Mouse (Mus musculus): ENCODE measurements around the gene Sh3bp5l. TPM values are rescaled to one million over a fixed set of nuclear protein-coding genes. Genes with fewer than 3 reads are reported as not detected.
"Not testable (repeated sequence)": the region's sequence is repeated elsewhere in the genome, so short reads cannot be mapped to it uniquely, and the experiment has no call there.

Sh3bp5l gene
- total RNA-seq (2021), result 10 to 100 TPM; 54.1 to 59.7 TPM
- long read RNA-seq, experiment 1, transcript Sh3bp5l-202 (7 exons, 3,016 nt), result minor isoform, 18 of 107 reads
- long read RNA-seq, experiment 1, transcript Sh3bp5l-201 (7 exons, 2,977 nt), result major isoform, 54 of 107 reads
- long read RNA-seq, experiment 1, partial matches to known transcripts, result 9 of 107 reads
- long read RNA-seq, experiment 1, other reads (novel, unspliced or antisense), result 26 of 107 reads
- long read RNA-seq, experiment 2, transcript Sh3bp5l-202 (7 exons, 3,016 nt), result minor isoform, 31 of 135 reads
- long read RNA-seq, experiment 2, transcript Sh3bp5l-201 (7 exons, 2,977 nt), result major isoform, 77 of 135 reads
- long read RNA-seq, experiment 2, partial matches to known transcripts, result 16 of 135 reads
- long read RNA-seq, experiment 2, other reads (novel, unspliced or antisense), result 11 of 135 reads

DNA sequence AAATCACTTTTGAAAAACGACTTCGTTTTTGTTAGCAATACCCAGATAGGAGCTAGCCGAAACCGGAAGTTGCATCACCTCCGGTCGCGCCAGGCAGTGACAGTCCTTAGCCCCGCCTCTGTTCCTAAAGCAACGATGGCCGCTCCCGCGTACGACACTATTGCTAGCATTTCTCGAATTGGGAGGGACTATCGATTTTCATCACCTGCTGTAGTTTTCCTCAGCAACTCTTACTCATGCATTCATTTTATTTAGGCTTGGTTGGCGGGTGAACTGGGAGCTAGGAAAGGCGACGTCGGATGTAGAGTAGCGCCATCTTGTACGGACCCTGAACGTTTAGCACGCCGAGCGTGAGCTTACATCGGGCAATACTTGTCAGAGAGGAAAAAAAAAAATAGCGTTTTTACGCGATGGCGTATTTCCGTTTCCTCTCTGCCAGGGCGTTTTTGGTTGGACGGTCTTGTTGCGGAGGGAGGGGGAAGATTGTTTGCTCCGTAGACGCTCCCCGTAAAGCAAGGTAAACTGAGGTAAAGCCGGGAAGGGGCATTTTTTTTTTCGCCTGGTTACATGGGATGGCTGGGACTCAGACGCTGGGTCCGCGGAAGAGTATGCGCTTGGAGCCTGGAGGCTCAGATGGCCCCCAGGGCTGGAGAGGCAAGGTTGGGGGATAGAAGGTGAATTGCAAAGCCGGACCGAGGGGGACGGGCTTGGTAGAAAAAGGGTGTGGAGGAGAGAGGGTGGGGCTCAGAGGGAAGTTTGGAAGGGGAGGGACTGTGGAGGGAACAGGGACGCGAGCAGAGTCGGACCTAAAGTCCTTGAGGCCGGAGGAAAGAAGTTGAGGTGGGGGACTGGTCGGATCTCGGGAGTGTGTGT, at the start of gene Sh3bp5l, which contains the start of gene Zfp672:
Gene Sh3bp5l, plus strand, starts transcription at position 449 of the 873 bp plus-strand sequence.
Gene Zfp672, minus strand, starts transcription at position 64 of the 873 bp plus-strand sequence.
- peak; percentile 89 to 95 for DNase-seq (ENCODE audit: low spot score in 2 of 2)
- intact Hi-C loops (cut with DNase I), result no loop called here

DNA sequence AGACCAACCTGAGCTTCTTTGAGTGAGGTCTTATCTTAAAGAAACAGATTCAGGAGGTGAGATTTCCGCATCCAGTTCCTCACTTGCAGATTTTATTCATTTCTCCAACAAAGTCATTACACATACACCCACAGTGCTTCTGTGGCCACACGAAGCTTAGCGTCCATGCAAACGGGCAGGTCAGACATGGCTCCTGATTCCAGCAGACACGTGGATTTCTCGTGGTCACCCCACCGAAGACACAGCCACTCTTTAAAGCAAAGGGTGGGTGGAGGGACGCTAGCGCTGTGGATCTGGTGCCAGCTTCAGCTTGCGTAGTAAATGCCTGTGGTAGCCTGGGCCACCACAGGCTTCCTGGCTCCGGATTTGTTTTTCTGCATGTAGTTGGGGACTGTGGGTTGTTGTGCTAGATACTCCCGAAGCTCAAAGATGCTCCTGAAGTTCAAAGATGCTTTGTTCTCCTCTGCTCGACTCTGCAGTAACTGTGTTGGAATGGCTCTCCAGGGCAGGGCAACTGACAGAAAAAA, 48.5 kb upstream of the Sh3bp5l start:
- intact Hi-C loops (cut with DNase I), result no loop called here
- DNase-seq (ENCODE audit: low spot score in 2 of 2), result no peak

DNA sequence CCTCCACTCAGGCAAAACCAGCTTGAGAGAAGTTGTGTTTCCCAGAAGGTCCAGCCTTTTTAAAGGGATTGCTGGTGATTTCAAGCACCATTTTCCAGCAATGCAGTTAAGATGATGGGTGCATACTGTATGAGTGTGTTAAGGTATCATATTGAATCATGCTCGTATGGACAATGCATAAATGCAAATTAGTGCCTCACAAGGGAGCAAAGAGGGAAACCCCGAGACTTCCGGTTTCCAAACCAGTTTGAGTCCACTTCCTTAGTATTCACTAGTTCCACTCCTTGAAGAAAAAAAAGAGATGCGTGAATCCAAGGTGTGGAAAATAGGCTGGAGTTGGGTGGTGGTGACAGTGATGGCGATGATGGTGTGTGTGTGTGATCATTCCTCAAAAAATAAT, 48.0 kb upstream of the Sh3bp5l start:
- intact Hi-C loops (cut with DNase I), result no loop called here
- DNase-seq (ENCODE audit: low spot score in 2 of 2), result no peak

DNA sequence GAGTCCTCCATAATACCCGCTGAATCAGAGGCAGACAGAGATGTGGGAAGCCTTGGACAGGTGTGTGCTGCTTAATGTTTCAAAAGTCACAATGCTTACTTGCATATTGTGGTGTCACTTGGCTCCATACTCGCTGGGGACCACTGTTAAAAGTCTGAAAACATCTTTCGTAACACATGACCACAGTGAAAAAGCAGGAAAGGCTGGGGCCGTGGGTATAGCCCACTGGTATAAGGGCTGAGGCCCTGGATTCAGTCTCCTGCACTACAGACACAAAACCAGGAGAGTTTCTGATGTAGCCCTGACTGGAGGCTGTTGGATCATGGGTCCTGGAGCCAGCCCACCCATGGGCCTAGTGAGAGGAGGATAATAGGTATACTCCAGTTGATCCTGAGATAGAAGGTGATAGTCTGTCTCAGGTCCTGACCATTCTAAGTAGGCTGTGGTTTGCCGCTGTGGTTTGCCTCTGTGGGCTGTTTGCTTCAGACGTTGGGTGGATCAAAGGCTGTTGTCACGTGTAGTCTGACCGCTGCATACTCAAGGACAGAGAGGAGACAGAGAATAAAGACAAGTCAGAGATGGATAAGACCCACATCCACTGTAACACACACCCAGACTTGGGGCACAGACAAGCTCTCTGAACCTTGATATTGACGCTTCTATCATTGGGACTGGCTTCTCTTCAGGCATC, 40.4 kb upstream of the Sh3bp5l start:
- DNase-seq (ENCODE audit: low spot score in 2 of 2), result no peak
- intact Hi-C loops (cut with DNase I), result no loop called here

DNA sequence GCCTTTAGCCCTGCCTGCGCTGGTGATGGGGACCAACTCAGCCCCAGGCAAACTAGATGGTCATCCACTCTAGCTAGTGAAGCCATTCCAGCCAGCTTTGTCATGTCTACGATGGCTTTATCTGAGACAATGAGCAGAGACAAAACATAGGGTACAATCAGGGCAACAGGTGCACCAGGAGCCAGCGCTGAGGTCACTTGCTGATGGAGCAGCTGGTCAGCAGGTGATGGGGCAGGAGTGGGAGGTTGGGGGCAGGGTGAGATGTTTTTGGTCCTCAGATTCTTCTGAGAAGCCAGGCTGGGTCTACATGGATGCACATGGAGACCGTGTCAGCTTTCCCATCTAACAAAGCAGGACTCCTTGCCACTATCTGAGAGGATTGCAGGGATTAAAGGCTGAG, 39.7 kb upstream of the Sh3bp5l start:
- intact Hi-C loops (cut with DNase I), result no loop called here

DNA sequence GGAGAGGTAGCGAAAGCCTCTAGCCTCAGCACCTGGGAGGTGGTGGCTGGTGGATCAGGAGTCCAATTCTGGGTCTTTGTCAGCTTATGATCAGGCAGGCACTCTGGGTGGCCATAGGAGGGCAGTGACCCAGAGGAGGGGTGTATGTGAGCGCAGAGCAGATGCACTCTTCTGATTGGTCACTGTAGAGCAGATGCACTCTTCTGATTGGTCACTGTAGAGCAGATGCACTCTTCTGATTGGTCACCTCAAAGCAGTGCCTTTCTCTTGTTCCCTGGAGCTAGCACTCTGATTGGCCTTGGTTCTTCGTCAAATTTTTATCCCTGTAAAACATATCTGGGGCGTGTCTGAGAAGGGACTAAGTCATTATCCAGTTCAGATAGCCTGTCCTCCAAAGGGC, 37.7 kb upstream of the Sh3bp5l start:
- intact Hi-C loops (cut with DNase I), result no loop called here
- DNase-seq (ENCODE audit: low spot score in 2 of 2), result no peak

More for the DNA sequence above, 39.7 kb upstream of the Sh3bp5l start:
- DNase-seq (ENCODE audit: low spot score in 2 of 2), result no peak

DNA sequence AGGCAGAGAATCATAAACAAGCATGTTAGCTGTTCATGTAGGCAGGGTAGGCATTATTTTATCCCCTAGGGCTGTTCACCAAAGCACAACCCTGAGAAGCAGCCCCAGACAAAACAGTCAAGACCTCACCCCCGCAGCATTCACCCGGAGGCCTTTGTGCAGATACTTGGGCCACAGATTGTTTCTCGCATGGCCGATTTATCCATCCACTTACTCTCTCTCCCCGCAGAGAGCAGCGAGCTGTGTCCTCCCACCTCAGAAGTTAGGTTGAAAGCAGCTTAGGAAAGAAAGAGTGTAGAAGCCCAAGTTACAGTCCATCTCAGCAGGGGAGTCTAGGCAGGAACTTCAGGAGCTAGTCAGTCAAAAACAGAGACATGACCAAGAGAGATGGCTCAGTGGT, 33.1 kb upstream of the Sh3bp5l start:
- DNase-seq (ENCODE audit: low spot score in 2 of 2), result no peak
- intact Hi-C loops (cut with DNase I), result no loop called here

DNA sequence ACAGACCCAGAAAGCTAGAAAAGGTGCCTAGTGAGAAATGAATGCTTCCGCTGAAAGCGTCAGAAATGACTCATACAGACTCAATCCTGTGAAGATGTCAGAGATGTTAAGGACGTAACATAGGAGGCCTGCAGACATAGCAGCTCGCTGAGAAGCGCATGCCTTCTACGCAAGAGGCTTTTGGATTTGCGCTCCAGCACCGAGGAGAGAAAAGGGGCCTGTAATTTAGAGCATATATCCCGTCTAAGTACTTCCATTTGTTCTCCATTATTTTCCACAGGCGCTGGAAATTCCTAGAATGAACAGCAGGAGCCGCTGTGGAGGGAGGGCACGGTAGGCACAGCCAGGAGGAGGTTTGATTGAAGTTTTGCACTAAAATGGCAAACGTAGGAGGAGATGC, 29.5 kb upstream of the Sh3bp5l start:
- intact Hi-C loops (cut with DNase I), result loop anchor here (5.0 kb wide), 1 partner anchor 129 kb away; the partner anchor contains the start of gene Mrpl22
- DNase-seq (ENCODE audit: low spot score in 2 of 2), result peak; percentile 78 to 80

DNA sequence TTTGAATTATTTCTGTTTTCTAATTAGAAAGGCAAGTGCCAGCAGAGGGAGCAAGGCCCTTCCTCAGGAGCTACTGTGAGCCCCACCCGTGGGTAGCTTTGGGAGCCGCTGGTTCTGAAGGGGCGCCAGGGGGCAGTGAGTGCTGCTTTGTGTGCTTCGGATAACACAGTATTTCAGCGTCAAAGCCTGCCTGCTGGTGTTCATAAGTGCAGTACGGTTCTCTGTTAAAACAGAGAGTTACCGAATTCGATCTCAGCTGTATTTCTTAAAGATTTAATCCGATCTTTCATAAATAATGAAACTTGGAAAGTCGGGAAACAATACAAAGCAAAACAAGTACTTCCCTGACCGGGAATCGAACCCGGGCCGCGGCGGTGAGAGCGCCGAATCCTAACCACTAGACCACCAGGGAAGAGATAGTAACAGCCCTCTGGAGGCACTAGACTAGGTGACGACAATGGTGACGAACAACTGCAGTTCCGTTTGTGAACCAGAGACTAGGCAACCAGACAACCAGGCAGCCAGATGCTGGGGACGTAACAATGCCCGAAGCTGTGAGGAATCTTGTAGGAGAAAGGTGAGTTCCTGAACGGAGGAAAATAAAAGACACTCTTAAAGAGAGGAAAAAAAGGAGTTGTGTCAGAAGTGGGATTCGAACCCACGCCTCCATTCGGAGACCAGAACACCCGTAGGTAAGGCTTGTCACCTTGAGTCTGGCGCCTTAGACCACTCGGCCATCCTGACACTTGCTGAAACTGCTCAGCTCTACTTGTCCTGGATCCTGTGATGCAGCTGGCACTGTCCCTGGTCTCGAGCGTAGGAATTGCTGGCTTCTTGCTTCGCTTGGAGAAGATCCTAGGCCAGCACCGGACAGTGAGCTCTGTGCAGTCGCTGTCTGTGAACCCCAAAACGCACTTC, 28.4 kb upstream of the Sh3bp5l start:
- intact Hi-C loops (cut with DNase I), result loop anchor here (5.0 kb wide), 1 partner anchor 130 kb away; the partner anchor contains the start of gene Mrpl22
- DNase-seq (ENCODE audit: low spot score in 2 of 2), result peak; percentile 96 to 99

DNA sequence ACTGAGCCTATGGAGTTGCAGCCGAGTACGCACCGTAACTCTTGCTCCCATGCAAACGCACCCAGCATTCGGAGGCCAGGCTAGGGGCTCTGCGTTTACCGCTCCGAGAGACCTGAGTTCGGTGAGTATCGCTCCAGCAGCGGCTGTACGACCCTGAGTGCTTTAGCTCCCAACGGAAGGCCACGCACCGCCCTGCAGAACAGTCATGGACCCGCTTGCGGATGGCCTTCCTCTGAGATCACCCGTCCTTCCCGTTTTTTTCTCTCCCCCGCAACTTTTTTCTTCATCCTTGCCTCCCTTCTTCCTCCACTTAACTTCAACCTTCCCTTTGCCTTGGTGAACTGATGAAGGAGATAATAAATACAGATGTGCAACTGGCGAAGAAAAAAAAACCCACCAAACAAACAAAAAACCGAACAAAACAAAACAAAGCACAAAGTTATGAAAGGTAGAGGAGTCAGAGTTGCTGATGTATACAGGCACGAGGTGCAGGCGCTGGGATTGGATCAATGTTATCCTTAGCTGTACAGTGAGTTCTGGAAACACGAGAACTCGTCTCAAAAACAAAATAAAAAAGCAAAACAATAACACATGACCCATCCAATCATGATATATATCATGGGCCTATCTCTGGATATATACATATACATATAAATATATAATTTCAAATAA, 27.6 kb upstream of the Sh3bp5l start:
- DNase-seq (ENCODE audit: low spot score in 2 of 2), result no peak
- intact Hi-C loops (cut with DNase I), result loop anchor here (5.0 kb wide), 1 partner anchor 131 kb away; the partner anchor contains the start of gene Mrpl22

DNA sequence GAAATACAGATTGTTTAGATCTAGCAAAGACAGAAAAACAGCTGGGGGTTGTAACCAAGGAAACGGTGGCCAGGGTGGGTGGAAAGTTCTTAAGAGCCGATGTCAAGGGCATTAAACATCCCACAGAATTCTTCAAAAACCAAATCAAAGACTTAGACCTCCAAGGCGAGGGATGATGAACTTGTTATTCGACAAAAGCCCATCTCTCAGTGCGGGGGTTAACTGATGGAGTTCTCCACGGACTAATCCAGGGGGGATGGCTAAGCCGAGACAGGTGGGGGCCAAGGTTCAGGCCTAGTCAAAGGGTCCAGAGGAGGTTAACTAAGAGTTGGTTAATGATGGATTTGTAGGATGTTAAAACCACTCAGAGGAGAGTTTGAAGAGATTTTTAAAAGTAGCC, 26.9 kb upstream of the Sh3bp5l start:
- DNase-seq (ENCODE audit: low spot score in 2 of 2), result no peak
- intact Hi-C loops (cut with DNase I), result loop anchor here (5.0 kb wide), 1 partner anchor 131 kb away; the partner anchor contains the start of gene Mrpl22

DNA sequence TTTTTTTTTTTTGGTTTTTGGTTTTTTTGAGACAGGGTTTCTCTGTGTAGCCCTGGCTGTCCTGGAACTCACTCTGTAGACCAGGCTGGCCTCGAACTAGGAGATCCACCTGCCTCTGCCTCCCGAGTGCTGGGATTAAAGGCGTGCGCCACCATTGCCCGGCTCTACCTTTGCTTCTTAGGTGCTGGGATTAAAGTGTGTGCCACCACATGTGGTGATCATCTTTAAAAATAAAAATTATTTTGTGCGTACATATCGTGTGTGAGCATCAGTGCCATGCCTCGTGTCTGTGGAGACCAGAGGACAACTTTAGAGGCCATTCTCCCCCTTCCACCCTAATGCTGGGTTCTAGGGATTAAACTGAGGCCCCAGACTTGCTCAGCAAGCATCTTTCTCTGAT, 25.2 kb upstream of the Sh3bp5l start:
- DNase-seq (ENCODE audit: low spot score in 2 of 2); intact Hi-C loops (cut with DNase I): not testable (repeated sequence)

DNA sequence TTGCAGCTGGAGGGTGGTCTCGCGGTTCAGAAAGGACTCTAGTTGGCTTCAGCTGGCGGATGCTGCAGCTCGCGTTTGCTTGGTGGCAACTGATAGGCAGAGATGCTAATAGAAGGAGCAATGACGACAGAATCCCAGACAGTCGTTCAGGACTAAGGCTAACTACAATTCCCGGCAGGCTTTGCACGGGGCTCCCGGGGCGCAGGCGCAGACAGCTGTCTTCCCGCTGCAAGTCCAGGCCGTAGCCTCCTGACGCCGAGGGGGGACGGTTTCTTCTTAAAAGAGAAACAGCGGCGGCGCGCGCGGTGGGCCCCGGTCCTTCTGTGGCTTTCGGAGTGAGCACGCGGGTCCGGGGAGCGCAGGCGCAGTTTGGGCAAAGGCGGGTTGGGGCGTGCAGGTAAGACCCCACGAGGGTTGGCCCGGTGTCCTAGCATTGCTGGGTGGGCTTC, 23.6 kb upstream of the Sh3bp5l start, which contains the start of gene Zfp692:
Gene Zfp692, plus strand, starts transcription at position 210 of the 449 bp plus-strand sequence.
- peak; percentile 97 to 98 for DNase-seq (ENCODE audit: low spot score in 2 of 2)

DNA sequence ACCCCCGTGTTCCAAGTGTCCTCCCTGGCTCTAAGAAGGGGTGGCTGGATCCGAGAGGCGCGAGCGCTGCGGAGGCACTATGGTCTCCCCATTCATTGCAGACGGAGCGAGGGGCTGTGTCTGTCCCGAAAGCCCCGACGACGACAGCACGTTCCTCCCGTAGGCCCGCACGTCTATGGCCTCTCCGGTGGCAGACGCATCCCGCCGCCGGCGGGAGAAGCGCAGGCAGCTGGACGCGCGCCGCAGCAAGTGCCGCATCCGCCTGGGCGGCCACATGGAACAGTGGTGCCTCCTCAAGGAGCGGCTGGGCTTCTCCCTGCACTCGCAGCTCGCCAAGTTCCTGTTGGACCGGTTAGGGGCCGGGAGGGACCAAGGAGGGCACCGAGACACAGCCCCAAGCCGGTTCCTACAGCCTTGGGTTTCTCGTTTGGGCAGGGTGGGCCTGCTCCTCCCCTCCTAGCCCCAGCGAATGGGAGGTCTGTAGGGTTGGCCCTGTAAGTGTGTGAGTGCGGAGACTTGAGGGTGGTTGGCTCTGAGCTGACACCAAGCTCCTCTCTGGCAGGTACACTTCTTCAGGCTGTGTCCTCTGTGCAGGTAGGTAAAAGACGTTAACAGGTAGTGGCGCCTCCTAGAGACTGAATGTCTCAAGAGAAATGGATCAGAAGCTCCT, 23.0 kb upstream of the Sh3bp5l start:
- intact Hi-C loops (cut with DNase I), result no loop called here
- peak; percentile 33 to 52 for DNase-seq (ENCODE audit: low spot score in 2 of 2)

More for the DNA sequence above, 23.6 kb upstream of the Sh3bp5l start, which contains the start of gene Zfp692:
- intact Hi-C loops (cut with DNase I), result no loop called here

DNA sequence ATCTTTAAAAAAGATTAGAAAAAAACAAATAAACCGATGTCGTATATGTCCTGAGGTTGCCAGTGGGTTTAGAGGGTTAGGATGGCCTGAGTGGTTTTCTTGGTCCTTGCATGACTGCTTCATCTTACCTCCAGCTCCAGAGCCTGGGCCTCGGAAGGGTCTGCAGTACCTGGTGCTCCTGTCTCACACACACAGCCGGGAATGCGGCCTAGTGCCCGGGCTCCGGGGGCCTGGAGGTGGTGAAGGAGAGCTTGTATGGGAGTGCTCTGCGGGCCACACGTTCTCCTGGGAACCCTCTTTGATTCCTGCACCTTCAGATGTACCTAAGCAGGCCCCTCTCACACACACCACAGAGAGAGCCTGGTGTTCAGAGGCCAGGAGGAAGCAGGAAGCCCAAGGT, 21.9 kb upstream of the Sh3bp5l start:
- DNase-seq (ENCODE audit: low spot score in 2 of 2), result no peak
- intact Hi-C loops (cut with DNase I), result no loop called here

DNA sequence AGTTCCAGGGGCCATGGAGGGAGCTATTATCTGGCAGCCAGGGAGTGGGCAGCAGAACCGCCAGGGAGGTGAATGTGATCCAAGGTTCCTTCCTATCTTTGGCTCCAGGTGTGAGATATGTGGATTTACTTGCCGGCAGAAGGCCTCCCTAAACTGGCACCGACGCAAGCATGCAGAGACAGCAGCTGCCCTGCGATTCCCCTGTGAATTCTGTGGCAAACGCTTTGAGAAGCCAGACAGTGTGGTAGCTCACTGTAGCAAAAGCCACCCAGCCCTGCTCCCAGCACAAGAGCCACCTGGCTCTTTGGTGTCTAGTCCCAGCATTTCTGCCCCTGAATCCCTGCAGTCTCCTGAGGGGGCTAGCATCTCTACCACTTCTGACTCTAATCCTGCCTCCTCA, 16.5 kb upstream of the Sh3bp5l start:
- DNase-seq (ENCODE audit: low spot score in 2 of 2), result peak in 1 of 2 experiments; percentile 52
- intact Hi-C loops (cut with DNase I), result no loop called here

Measured in left cerebral cortex, postnatal 14 days (tissue).